Mouse (Mus musculus) limb, embryonic 15.5 days (tissue): Measurements from ENCODE around the gene Styx. TPM values are rescaled to one million over a fixed set of nuclear protein-coding genes. Genes with fewer than 3 reads are reported as not detected.
A peak's percentile ranks its signal among the peaks of the same experiment; 100 is the strongest.
"Not testable (repeated sequence)": the region's sequence is repeated elsewhere in the genome, so short reads cannot be mapped to it uniquely, and the experiment has no call there.

Experiments used
- ATAC-seq: fragments of 200-750 bp; cut with Nextera tagmentation; 2 replicates; pipeline ENCODE4 v1.8.0; 2017; ENCODE audit warnings: low read depth, moderate TSS enrichment; ENCODE audit not compliant: insufficient number of reproducible peaks, low FRiP score, low TSS enrichment
- H3K27ac ChIP-seq: fragments of 300-500 bp; sonication (generic); 2 replicates; pipeline ENCODE4 v1.5.1; 2015; ENCODE audit warnings: moderate library complexity, mild to moderate bottlenecking, inconsistent platforms
- H3K27me3 ChIP-seq: fragments of 300-500 bp; sonication (generic); 2 replicates; pipeline ENCODE4 v1.6.1; 2015; ENCODE audit warnings: inconsistent platforms
- H3K36me3 ChIP-seq: fragments of 300-500 bp; sonication (generic); 2 replicates; pipeline ENCODE4 v1.6.1; 2015; ENCODE audit warnings: inconsistent platforms
- H3K4me1 ChIP-seq: fragments of 300-500 bp; sonication (generic); 2 replicates; pipeline ENCODE4 v1.6.1; 2015; ENCODE audit warnings: inconsistent platforms
- H3K4me2 ChIP-seq: fragments of 300-500 bp; sonication (generic); 2 replicates; pipeline ENCODE4 v1.6.1; 2015; ENCODE audit warnings: mild to moderate bottlenecking, inconsistent platforms
- H3K4me3 ChIP-seq: fragments of 300-500 bp; sonication (generic); 2 replicates; pipeline ENCODE4 v1.5.1; 2015; ENCODE audit warnings: mild to moderate bottlenecking, inconsistent platforms
- H3K9ac ChIP-seq: fragments of 300-500 bp; sonication (generic); 2 replicates; pipeline ENCODE4 v1.6.1; 2015; ENCODE audit warnings: inconsistent platforms
- H3K9me3 ChIP-seq: fragments of 300-500 bp; sonication (generic); 2 replicates; pipeline ENCODE4 v1.6.1; 2016; ENCODE audit warnings: inconsistent platforms
- WGBS: fragments of 180-500 bp; shearing (Covaris S2); methylation state at CpG from one replicate; pipeline ENCODE4 v1.1.7; 2015; 5-methylcytosine and 5-hydroxymethylcytosine counted together
- microRNA-seq: library from miRNA; unstranded; fragments of <30 nt; microRNA quantifications from one replicate; pipeline ENCODE4, GENCODE M21; 2016
- polyA plus RNA-seq: library from polyadenylated mRNA; unstranded; fragments of >200 nt; fragmentation: Nextera tagmentation; extraction: Ambion mirVana; gene quantifications from 2 replicates; pipeline ENCODE4 v1.2.1, GENCODE M21; 2015

Gene Styx
- polyA plus RNA-seq, 1 experiment from 2014 or later: 67.0 TPM

DNA sequence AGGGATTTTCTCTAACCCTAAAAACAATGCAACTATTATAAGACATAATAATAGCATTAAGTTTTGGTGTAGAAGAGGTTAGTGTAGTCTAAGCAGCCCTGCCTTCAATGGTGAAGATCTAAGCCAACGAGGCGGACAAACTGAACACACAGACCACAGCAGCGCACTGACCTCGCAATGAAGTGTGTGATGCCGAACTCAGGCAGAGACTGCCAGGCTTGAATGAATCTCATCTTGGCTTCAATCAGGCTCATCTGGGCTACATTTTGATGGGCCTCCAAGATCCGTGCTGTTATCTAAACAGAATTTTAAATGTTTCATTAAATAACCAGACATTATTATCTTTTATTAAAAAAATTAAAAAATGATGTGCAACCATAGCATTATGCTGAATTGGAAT lies 111.1 kb downstream of the Styx start:
- Histone ChIP-seq H3K36me3 (peaks cover 87% of the 10 kb centered on the region), H3K27ac (no peak overlapping the region), H3K27me3 (no peaks in the 10 kb centered on the region), H3K4me2 (no peak overlapping the region), H3K9me3 (no peaks in the 10 kb centered on the region), H3K9ac (no peak overlapping the region), H3K4me1 (0 out of 2 replicates have a peak, but pooled peaks cover 2% of the 10 kb centered on the region), H3K4me3 (no peak overlapping the region)
- no peak for ATAC-seq
- 87% methylated on average over 6 of the region's 6 CpGs for WGBS

DNA sequence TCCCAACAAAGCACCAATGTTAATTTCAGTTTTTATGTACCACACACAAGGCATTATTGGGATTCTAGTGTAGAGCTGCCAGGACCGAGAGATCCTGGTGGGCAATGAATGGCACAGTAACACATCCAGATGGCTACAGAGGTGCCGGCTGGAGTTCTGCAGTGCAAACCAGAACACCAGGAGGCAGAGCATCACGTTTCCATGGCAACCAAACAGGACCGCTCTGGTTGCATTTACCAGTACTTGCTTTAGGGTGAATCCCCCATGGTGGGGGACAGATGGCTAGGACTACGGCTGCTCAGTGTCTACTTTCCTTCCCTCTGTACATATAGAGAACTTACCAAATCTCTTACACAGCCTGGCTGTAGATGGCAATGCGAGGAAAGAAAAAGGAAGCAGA lies 111.5 kb downstream of the Styx start:
- no peak overlapping the region for H3K4me2 ChIP-seq
- ATAC-seq: no peak
- 0 out of 2 replicates have a peak, but pooled peaks cover 2% of the 10 kb centered on the region for H3K4me1 ChIP-seq
- H3K4me3 ChIP-seq: no peak overlapping the region
- peaks cover 87% of the 10 kb centered on the region for H3K36me3 ChIP-seq
- H3K9ac ChIP-seq: no peak overlapping the region
- H3K27me3 ChIP-seq: no peaks in the 10 kb centered on the region
- no peak overlapping the region for H3K27ac ChIP-seq
- 42% methylated on average over 6 of the region's 6 CpGs for WGBS
- no peaks in the 10 kb centered on the region for H3K9me3 ChIP-seq

DNA sequence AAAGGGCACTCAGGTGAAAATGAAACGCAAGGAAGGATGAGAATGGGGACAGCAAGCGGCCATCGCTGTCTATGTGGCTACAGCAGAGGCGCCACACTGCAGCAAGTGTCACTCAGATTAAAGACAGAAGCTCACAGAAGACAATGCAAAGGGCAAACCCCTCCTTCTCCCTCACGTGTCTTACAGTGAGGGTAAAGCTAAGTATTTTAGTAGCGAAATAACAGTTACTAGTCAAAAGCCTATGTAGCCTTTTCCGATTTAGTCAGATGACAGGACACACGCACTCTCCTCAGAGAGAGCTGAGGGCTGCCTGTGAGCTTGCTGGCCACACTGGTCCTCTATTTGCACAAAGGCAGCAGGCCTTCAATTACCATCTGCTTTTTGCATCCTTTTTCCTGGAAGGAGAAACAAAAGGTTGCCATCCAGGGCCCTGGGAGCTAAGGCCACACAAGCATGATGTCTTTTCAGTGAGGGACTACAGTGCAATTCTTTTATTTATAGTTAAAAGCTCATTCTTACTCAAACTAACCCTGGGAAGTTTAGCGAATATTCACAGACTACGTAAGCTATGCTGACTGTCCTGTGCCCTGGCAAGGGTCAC lies 112.1 kb downstream of the Styx start:
- H3K36me3 ChIP-seq: peaks cover 87% of the 10 kb centered on the region
- H3K9ac ChIP-seq: no peak overlapping the region

DNA sequence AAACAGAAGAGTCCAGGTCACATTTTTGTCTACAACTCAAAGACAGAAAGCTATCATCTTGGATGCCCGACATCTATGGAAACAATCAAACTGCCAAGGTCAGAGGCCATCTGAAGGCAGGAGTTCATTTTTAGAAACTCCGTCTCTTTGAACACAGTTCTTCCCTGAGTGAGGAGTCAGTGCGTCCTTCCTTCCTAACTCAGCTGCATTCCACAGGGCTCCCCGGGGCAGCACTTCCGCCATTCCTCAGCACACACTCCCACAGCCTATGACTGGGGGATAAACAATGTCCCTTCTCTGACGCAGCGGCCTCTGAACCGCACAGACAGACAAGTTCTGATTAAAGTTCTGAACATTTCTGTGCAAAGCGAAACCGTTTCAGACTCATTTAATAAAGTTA lies 112.7 kb downstream of the Styx start:
- H3K27ac ChIP-seq: 0 out of 2 replicates have a peak overlapping the region, but pooled peaks have one; percentile 43
- no peak overlapping the region for H3K9ac ChIP-seq
- H3K4me3 ChIP-seq: no peak overlapping the region
- H3K9me3 ChIP-seq: no peaks in the 10 kb centered on the region
- peaks cover 82% of the 10 kb centered on the region for H3K36me3 ChIP-seq
- no peak for ATAC-seq
- no peaks in the 10 kb centered on the region for H3K27me3 ChIP-seq
- H3K4me2 ChIP-seq: no peak overlapping the region
- 26% methylated on average over 10 of the region's 10 CpGs for WGBS
- H3K4me1 ChIP-seq: 0 out of 2 replicates have a peak, but pooled peaks cover 2% of the 10 kb centered on the region

More for the DNA sequence above, 112.1 kb downstream of the Styx start:
- ATAC-seq: no peak
- H3K9me3 ChIP-seq: no peaks in the 10 kb centered on the region
- 79% methylated on average over 10 of the region's 10 CpGs for WGBS
- H3K27me3 ChIP-seq: no peaks in the 10 kb centered on the region
- H3K27ac ChIP-seq: no peak overlapping the region
- no peak overlapping the region for H3K4me2 ChIP-seq
- no peak overlapping the region for H3K4me3 ChIP-seq
- H3K4me1 ChIP-seq: 0 out of 2 replicates have a peak, but pooled peaks cover 2% of the 10 kb centered on the region

DNA sequence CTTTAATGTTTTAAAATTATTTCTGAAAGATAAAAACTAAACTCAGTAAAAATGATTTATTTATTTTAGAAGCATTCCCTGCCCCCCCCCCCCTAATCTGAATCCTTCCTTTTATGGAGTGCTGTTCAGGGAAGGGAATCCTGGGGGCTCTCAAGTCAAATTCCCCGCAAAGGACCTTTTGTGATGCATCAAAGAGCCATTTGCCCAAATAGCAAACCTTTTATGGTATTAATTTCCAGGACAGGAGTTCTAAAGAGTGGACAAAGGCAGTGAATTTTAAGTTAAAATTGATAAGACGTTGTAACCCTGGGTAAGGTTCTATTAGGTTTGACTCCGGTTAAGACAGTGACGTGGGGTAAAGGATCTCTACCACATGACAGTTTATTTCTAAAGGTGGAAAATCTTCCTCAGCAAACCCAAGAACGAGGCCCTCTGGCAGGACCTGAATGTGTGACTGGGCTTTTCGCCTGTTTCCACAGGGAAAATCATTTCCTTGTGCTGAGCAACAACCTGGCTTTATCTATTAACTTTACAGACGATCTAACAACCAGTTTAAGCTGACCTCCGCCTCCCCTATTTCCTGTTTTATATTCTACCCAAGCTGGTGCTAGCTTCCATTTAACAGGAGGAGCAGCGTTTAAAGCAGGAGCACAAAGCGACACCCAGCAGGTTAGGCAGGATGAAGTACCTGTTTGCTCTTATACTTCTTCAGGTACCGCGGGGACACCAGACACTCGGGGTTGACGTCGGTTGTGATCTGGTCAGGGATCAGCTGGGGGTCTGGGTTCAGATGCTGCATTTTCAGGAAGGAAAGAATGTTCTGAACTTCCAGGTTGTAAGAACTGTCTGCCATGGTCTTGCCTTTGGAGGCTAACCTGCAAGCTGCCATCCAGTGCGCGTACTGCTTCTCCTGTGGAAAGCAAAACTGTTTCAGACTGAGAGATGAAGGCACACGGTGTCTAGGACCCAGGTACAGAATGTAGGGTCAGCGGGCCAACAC lies 113.4 kb downstream of the Styx start:
- H3K9ac ChIP-seq: no peak overlapping the region
- peaks cover 83% of the 10 kb centered on the region for H3K36me3 ChIP-seq
- H3K27me3 ChIP-seq: no peaks in the 10 kb centered on the region
- 64% methylated on average over 19 of the region's 19 CpGs for WGBS
- H3K27ac ChIP-seq: no peak overlapping the region
- H3K4me2 ChIP-seq: no peak overlapping the region
- no peaks in the 10 kb centered on the region for H3K9me3 ChIP-seq
- no peak for ATAC-seq
- 0 out of 2 replicates have a peak, but pooled peaks cover 2% of the 10 kb centered on the region for H3K4me1 ChIP-seq
- H3K4me3 ChIP-seq: no peak overlapping the region

DNA sequence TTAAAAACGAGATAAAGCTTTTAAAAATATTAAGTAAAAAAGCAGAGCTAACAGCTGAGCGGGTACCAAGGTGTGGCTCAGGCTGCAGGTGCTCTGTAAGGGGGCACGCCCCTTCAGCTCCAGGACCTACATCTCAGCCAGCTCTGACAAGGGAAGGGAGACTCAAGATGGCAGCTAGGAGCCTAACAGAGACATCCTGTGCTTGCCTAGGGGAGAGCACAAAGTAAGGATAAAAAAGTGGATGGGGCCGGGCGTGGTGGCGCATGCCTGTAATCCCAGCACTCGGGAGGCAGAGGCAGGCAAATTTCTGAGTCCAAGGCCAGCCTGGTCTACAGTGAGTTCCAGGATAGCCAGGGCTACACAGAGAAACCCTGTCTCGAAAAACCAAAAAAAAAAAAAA lies 115.5 kb downstream of the Styx start:
- H3K4me3 ChIP-seq, H3K4me1 ChIP-seq, H3K27me3 ChIP-seq, ATAC-seq, H3K27ac ChIP-seq, H3K4me2 ChIP-seq, H3K9me3 ChIP-seq, H3K9ac ChIP-seq: not testable (repeated sequence)
- H3K36me3 ChIP-seq: peaks cover 86% of the 10 kb centered on the region
- WGBS: 90% methylated on average over 8 of the region's 8 CpGs

DNA sequence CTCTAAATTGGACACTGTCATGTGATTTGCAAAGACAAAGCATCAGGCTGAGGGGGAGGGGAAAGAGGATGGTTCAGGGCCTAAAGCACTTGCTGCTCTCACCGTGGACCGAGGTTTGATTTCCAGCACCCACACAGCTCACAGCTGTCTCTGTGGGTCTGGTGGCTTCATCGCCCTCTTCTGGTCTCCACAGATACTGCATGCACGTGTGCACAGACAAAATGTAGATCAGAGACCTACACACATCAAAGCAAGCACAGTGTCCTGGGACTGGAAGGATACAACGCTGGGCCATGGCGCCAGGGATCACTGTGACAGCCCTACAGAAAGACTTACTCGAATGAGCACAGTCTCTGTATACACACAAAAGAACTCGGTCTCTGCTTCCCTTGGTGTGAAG lies 118.6 kb downstream of the Styx start:
- WGBS: 94% methylated on average over 8 of the region's 8 CpGs
- no peaks in the 10 kb centered on the region for H3K27me3 ChIP-seq
- no peaks in the 10 kb centered on the region for H3K9me3 ChIP-seq
- H3K9ac ChIP-seq: no peak overlapping the region
- no peak for ATAC-seq
- no peak overlapping the region for H3K27ac ChIP-seq
- H3K4me1 ChIP-seq: 0 out of 2 replicates have a peak, but pooled peaks cover 2% of the 10 kb centered on the region
- no peak overlapping the region for H3K4me3 ChIP-seq
- no peak overlapping the region for H3K4me2 ChIP-seq
- peaks cover 79% of the 10 kb centered on the region for H3K36me3 ChIP-seq

Small RNA genes within 50 kb of the gene (microRNA-seq; reads per million reads assigned to microRNA genes)
- gene Gm25353: not detected

Other genes starting within 250 kb of the Styx start
- 1.4 and 2.5 TPM in 2 replicates for gene Gpr137c, start 131.4 kb upstream of the Styx start, polyA plus RNA-seq
- gene Txndc16, start 130.8 kb upstream of the Styx start, polyA plus RNA-seq: 15.1 and 16.1 TPM in 2 replicates
- gene Ero1l, start 32.3 kb upstream of the Styx start, polyA plus RNA-seq: 39.1 and 45.8 TPM in 2 replicates
- gene Psmc6, start 21.3 kb upstream of the Styx start, polyA plus RNA-seq: 131 and 134 TPM in 2 replicates
- 41.9 and 45.8 TPM in 2 replicates for gene Gnpnat1, start 53.8 kb downstream of the Styx start, polyA plus RNA-seq
- gene Fermt2, start 179.0 kb downstream of the Styx start, polyA plus RNA-seq: 136 and 155 TPM in 2 replicates